Mouse (Mus musculus) hindbrain, postnatal 0 days (tissue): ENCODE measurements around the gene Meltf. TPM values are rescaled to one million over a fixed set of nuclear protein-coding genes. Genes with fewer than 3 reads are reported as not detected.
A peak's percentile ranks its signal among the peaks of the same experiment; 100 is the strongest.

Experiments used
- ATAC-seq: fragments of 200-750 bp; cut with Nextera tagmentation; 2 replicates; pipeline ENCODE4 v1.8.0; 2017; ENCODE audit warnings: mild to moderate bottlenecking, moderate TSS enrichment, moderate library complexity
- DNase-seq: peaks from one replicate; pipeline ENCODE4 v3.0.0-alpha.2; 2015; ENCODE audit warnings: low spot score
- H3K27ac ChIP-seq: fragments of 300-500 bp; sonication (generic); 2 replicates; pipeline ENCODE4 v1.5.1; 2014; ENCODE audit warnings: mild to moderate bottlenecking
- H3K27me3 ChIP-seq: fragments of 300-500 bp; sonication (generic); 2 replicates; pipeline ENCODE4 v1.6.1; 2014; ENCODE audit warnings: low read length, mixed read lengths; ENCODE audit not compliant: insufficient read depth
- H3K36me3 ChIP-seq: fragments of 300-500 bp; sonication (generic); 2 replicates; pipeline ENCODE4 v1.6.1; 2014; ENCODE audit warnings: low read length, mixed read lengths; ENCODE audit not compliant: insufficient read depth
- H3K4me1 ChIP-seq: fragments of 300-500 bp; sonication (generic); 2 replicates; pipeline ENCODE4 v1.6.1; 2014; ENCODE audit warnings: antibody characterized with exemption, low read length, mixed read lengths; ENCODE audit not compliant: insufficient read depth
- H3K4me2 ChIP-seq: fragments of 300-500 bp; sonication (generic); 2 replicates; pipeline ENCODE4 v1.6.1; 2014; ENCODE audit warnings: low read depth, mild to moderate bottlenecking, low read length, moderate library complexity, mixed read lengths
- H3K4me3 ChIP-seq: fragments of 300-500 bp; sonication (generic); 2 replicates; pipeline ENCODE4 v1.5.1; 2014; ENCODE audit warnings: low read length
- H3K9ac ChIP-seq: fragments of 300-500 bp; sonication (generic); replicated peaks from 2 replicates; pipeline ENCODE4 v1.6.1; 2014; ENCODE audit warnings: mild to moderate bottlenecking, low read length, moderate library complexity, mixed read lengths
- H3K9me3 ChIP-seq: fragments of 300-500 bp; sonication (generic); 2 replicates; pipeline ENCODE4 v1.6.1; 2016; ENCODE audit warnings: low read length, mixed read lengths
- CTCF ChIP-seq: IDR thresholded peaks from 2 replicates; pipeline ENCODE4 v1.5.1; 2016; ENCODE audit warnings: antibody characterized with exemption, control low read depth, low read depth
- WGBS: fragments of 180-500 bp; shearing (Covaris S2); extraction: QIAGEN DNeasy Blood & Tissue Kit; methylation state at CpG from one replicate; pipeline ENCODE4 v1.1.7; 2014; 5-methylcytosine and 5-hydroxymethylcytosine counted together
- polyA plus RNA-seq: library from polyadenylated mRNA; unstranded; fragments of >200 nt; fragmentation: Nextera tagmentation; extraction: Ambion mirVana; gene quantifications from 2 replicates; pipeline ENCODE4 v1.2.1, GENCODE M21; 2015
- total RNA-seq: library from RNA; depleted of rRNA; stranded (reverse); fragments of >200 nt; gene quantifications from 2 replicates; pipeline ENCODE4 v1.2.3, GENCODE M21; 2014

The Meltf gene
- total and polyA plus RNA-seq, 2 experiments from 2014 or later = 0.16 to 0.41 TPM

GRCm38 (mm10) chr16:31932840-31933697 lies 54.5 kb downstream of the Meltf start:
- Histone ChIP-seq H3K9ac (peak overlapping the region; percentile 63), H3K4me3 (peak overlapping the region; percentile 42), H3K27me3 (no peaks in the 10 kb centered on the region), H3K9me3 (no peaks in the 10 kb centered on the region), H3K4me1 (peaks cover 22% of the 10 kb centered on the region), H3K27ac (peak overlapping the region; percentile 96), H3K4me2 (peak overlapping the region; percentile 67), H3K36me3 (no peaks in the 10 kb centered on the region)
- peak; percentile 97 for TF ChIP-seq CTCF
- DNase-seq (peak; percentile 98), ATAC-seq (peak; percentile 98)
- under 1% methylated on average over 50 of the region's 50 CpGs for WGBS

- WGBS = 3% methylated on average over 42 of the region's 42 CpGs
- Histone ChIP-seq H3K9ac (peak within 1 kb of the TSS; percentile 63), H3K27me3 (no peaks in the 10 kb centered on the region), H3K27ac (peak within 1 kb of the TSS; percentile 96), H3K4me2 (peak within 1 kb of the TSS; percentile 67), H3K4me3 (peak within 1 kb of the TSS; percentile 42), H3K36me3 (no peaks in the 10 kb centered on the region), H3K4me1 (peaks cover 22% of the 10 kb centered on the region), H3K9me3 (no peaks in the 10 kb centered on the region)
- no peak; the same call in 1 of the 2 replicates for ATAC-seq
- DNase-seq = peak; percentile 73
- no peak for TF ChIP-seq CTCF
These were observed 55.3 kb downstream of the Meltf start, which contains the start of gene Pigz for GRCm38 (mm10) chr16:31933751-31934549. TSS of gene Pigz (plus strand) at chr16:31933851.

GRCm38 (mm10) chr16:31934550-31935010 lies 56.0 kb downstream of the Meltf start:
- 13% methylated on average over 13 of the region's 13 CpGs for WGBS
- Histone ChIP-seq H3K27me3 (no peaks in the 10 kb centered on the region), H3K36me3 (no peaks in the 10 kb centered on the region), H3K4me3 (peak overlapping the region; percentile 42), H3K9me3 (no peaks in the 10 kb centered on the region), H3K27ac (peak overlapping the region; percentile 96), H3K4me2 (peak overlapping the region; percentile 67), H3K4me1 (peaks cover 22% of the 10 kb centered on the region), H3K9ac (peak overlapping the region; percentile 63)
- DNase-seq = peak; percentile 30
- ATAC-seq = no peak
- no peak for TF ChIP-seq CTCF

DNA sequence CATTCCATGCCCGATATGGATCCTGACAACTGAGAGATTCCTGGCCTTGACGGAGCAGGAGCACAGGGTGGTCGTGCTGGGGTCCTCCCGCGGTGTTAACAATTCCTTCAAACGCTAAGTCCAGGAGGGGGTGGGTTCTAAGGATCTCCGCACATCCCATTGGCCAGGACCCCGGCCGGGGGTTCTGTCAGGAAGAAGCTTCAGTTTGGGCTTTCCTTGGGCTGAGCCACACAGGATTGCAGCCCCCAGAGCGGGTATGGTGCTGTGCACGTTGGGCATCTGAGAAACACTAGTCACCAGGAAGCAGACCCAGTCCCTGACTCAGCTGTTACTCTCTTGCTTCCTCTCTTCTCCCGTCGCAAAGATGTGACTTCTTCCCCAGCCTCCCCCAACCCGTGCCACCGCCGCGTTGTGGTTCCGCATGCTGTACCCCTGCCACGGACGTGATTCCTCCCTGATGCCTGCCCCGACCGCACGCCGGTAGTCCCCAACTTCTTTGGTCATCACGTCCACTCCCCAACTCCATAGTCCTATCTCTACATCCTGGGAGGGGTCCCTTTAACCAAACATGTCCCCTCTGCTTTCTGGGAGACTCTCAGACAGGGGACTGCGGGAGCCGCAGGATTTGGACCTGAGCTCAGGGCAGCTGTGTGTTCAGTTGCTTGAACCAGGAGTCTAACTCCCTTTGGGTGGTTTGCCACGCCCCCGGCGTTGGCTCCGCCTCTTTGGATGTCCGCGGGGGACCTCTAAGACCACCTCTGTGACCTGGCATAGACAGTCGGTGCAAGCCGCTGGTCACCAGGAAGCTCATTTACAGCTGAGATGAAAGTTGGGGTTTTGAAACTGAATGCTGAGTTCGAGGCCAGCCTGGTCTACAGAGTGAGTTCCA lies 56.7 kb downstream of the Meltf start:
- 4% methylated on average over 35 of the region's 36 CpGs for WGBS
- peak overlapping the region; percentile 63 for H3K9ac ChIP-seq
- peak overlapping the region; percentile 96; the same call in 1 of the 2 replicates for H3K27ac ChIP-seq
- TF ChIP-seq CTCF = no peak
- peak; percentile 59 for DNase-seq
- H3K4me2 ChIP-seq = peak overlapping the region; percentile 67
- no peaks in the 10 kb centered on the region for H3K36me3 ChIP-seq
- no peaks in the 10 kb centered on the region for H3K27me3 ChIP-seq
- no peak for ATAC-seq
- H3K4me3 ChIP-seq = peak overlapping the region; percentile 31
- no peaks in the 10 kb centered on the region for H3K9me3 ChIP-seq
- peaks cover 22% of the 10 kb centered on the region for H3K4me1 ChIP-seq

DNA sequence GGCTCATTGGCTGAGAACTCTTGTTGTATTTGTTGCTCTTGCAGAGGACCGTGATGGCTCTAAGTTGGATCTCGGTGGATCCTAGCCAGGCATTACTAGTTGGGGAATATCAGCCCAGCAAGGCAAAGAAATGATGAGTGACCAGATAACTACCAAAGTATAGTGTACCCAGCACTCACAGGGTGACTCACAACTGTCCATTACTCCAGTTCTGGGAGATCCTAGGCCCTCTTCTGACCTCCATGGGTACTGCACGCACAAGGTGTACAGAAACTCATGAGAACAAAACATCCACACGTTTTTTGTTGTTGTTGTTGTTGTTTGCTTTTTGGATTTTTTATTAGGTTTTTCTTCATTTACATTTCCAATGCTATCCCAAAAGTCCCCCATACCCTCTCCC lies 58.0 kb downstream of the Meltf start:
- Histone ChIP-seq H3K4me1 (peaks cover 22% of the 10 kb centered on the region), H3K27me3 (no peaks in the 10 kb centered on the region), H3K27ac (no peak overlapping the region), H3K9ac (no peak overlapping the region), H3K4me2 (no peak overlapping the region), H3K36me3 (no peaks in the 10 kb centered on the region), H3K9me3 (no peaks in the 10 kb centered on the region), H3K4me3 (no peak overlapping the region)
- peak; percentile 31 for TF ChIP-seq CTCF
- WGBS = 88% methylated on average over 4 of the region's 4 CpGs
- ATAC-seq (no peak), DNase-seq (no peak)

- ATAC-seq = no peak
- WGBS = 79% methylated on average over 6 of the region's 6 CpGs
- no peaks in the 10 kb centered on the region for H3K27me3 ChIP-seq
- H3K9ac ChIP-seq = no peak overlapping the region
- no peak overlapping the region for H3K27ac ChIP-seq
- no peak overlapping the region for H3K4me3 ChIP-seq
- no peaks in the 10 kb centered on the region for H3K36me3 ChIP-seq
- DNase-seq = no peak
- no peak for TF ChIP-seq CTCF
- no peak overlapping the region for H3K4me2 ChIP-seq
- H3K4me1 ChIP-seq = peaks cover 14% of the 10 kb centered on the region
- H3K9me3 ChIP-seq = no peaks in the 10 kb centered on the region
These were observed 60.2 kb downstream of the Meltf start for GRCm38 (mm10) chr16:31938856-31939255.
